Mouse (Mus musculus) adrenal gland, adult 2 months (tissue): ENCODE results near the gene Olfr64. TPM values are rescaled to one million over a fixed set of nuclear protein-coding genes. Genes with fewer than 3 reads are reported as not detected.

Source experiments
- polyA plus RNA-seq: library from polyadenylated mRNA; depleted of rRNA; stranded (reverse); fragments of >200 nt; gene quantifications from 2 replicates; pipeline ENCODE4 v1.2.3, GENCODE M21; 2012; rRNA removed
- total RNA-seq, 2 experiments: library from RNA; stranded (reverse); gene quantifications; 2 replicates each; pipeline ENCODE4 v1.2.3; 2021

Gene Olfr64
- total and polyA plus RNA-seq, 3 experiments: not detected

Other genes starting within 250 kb of the Olfr64 start
Only the 30 nearest of the 33 such genes appear.
- not detected for gene Olfr623, start 230.8 kb downstream of the Olfr64 start, total RNA-seq
- not detected in 2 replicates for gene Olfr623, start 230.8 kb downstream of the Olfr64 start, polyA plus RNA-seq
- gene Olfr624, start 223.3 kb downstream of the Olfr64 start, total RNA-seq: not detected
- not detected in 2 replicates for gene Olfr624, start 223.3 kb downstream of the Olfr64 start, polyA plus RNA-seq
- not detected for gene Olfr625-ps1, start 211.8 kb downstream of the Olfr64 start, total RNA-seq
- gene Olfr625-ps1, start 211.8 kb downstream of the Olfr64 start, polyA plus RNA-seq: not detected in 2 replicates
- not detected for gene Olfr243, start 179.8 kb downstream of the Olfr64 start, total RNA-seq
- not detected in 2 replicates for gene Olfr243, start 179.8 kb downstream of the Olfr64 start, polyA plus RNA-seq
- gene Olfr628, start 164.1 kb downstream of the Olfr64 start, total RNA-seq: not detected
- not detected in 2 replicates for gene Olfr628, start 164.1 kb downstream of the Olfr64 start, polyA plus RNA-seq
- not detected for gene Olfr629, start 149.5 kb downstream of the Olfr64 start, total RNA-seq
- gene Olfr629, start 149.5 kb downstream of the Olfr64 start, polyA plus RNA-seq: not detected in 2 replicates
- gene Olfr630, start 137.2 kb downstream of the Olfr64 start, total RNA-seq: not detected
- gene Olfr630, start 137.2 kb downstream of the Olfr64 start, polyA plus RNA-seq: not detected in 2 replicates
- gene Olfr69, start 122.9 kb downstream of the Olfr64 start, total RNA-seq: not detected
- not detected in 2 replicates for gene Olfr69, start 122.9 kb downstream of the Olfr64 start, polyA plus RNA-seq
- not detected for gene Olfr68, start 114.8 kb downstream of the Olfr64 start, total RNA-seq
- gene Olfr68, start 114.8 kb downstream of the Olfr64 start, polyA plus RNA-seq: not detected in 2 replicates
- gene Olfr67, start 102.7 kb downstream of the Olfr64 start, total RNA-seq: not detected
- gene Olfr67, start 102.7 kb downstream of the Olfr64 start, polyA plus RNA-seq: not detected in 2 replicates
- 100 to 1,000 TPM; 120 to 218 TPM for gene Hbb-bt, start 80.5 kb downstream of the Olfr64 start, total RNA-seq
- gene Hbb-bt, start 80.5 kb downstream of the Olfr64 start, polyA plus RNA-seq: 48.3 and 61.8 TPM in 2 replicates
- gene Hbb-bs, start 66.4 kb downstream of the Olfr64 start, total RNA-seq: 1,000 to 10,000 TPM; 1,531 to 2,097 TPM
- gene Hbb-bs, start 66.4 kb downstream of the Olfr64 start, polyA plus RNA-seq: 569 and 814 TPM in 2 replicates
- not detected for gene Hbb-bh2, start 54.0 kb downstream of the Olfr64 start, total RNA-seq
- gene Hbb-bh2, start 54.0 kb downstream of the Olfr64 start, polyA plus RNA-seq: not detected in 2 replicates
- not detected for gene Hbb-bh1, start 51.3 kb downstream of the Olfr64 start, total RNA-seq
- gene Hbb-bh1, start 51.3 kb downstream of the Olfr64 start, polyA plus RNA-seq: not detected in 2 replicates
- not detected for gene Hbb-y, start 41.3 kb downstream of the Olfr64 start, total RNA-seq
- gene Hbb-y, start 41.3 kb downstream of the Olfr64 start, polyA plus RNA-seq: not detected in 2 replicates
- gene Olfr66, start 8.2 kb downstream of the Olfr64 start, total RNA-seq: not detected
- not detected in 2 replicates for gene Olfr66, start 8.2 kb downstream of the Olfr64 start, polyA plus RNA-seq
- not detected for gene Olfr65, start 9.0 kb upstream of the Olfr64 start, total RNA-seq
- gene Olfr65, start 9.0 kb upstream of the Olfr64 start, polyA plus RNA-seq: not detected in 2 replicates
- gene Olfr631, start 34.3 kb upstream of the Olfr64 start, total RNA-seq: not detected
- not detected in 2 replicates for gene Olfr631, start 34.3 kb upstream of the Olfr64 start, polyA plus RNA-seq
- gene Olfr632, start 39.9 kb upstream of the Olfr64 start, total RNA-seq: not detected
- gene Olfr632, start 39.9 kb upstream of the Olfr64 start, polyA plus RNA-seq: not detected in 2 replicates
- gene Olfr633, start 50.0 kb upstream of the Olfr64 start, total RNA-seq: not detected
- not detected in 2 replicates for gene Olfr633, start 50.0 kb upstream of the Olfr64 start, polyA plus RNA-seq
- not detected for gene Olfr635, start 76.7 kb upstream of the Olfr64 start, total RNA-seq
- gene Olfr635, start 76.7 kb upstream of the Olfr64 start, polyA plus RNA-seq: not detected in 2 replicates
- gene Olfr638, start 104.3 kb upstream of the Olfr64 start, total RNA-seq: not detected
- not detected in 2 replicates for gene Olfr638, start 104.3 kb upstream of the Olfr64 start, polyA plus RNA-seq
- not detected for gene Olfr639, start 122.8 kb upstream of the Olfr64 start, total RNA-seq
- not detected in 2 replicates for gene Olfr639, start 122.8 kb upstream of the Olfr64 start, polyA plus RNA-seq
- not detected for gene Olfr640, start 131.1 kb upstream of the Olfr64 start, total RNA-seq
- gene Olfr640, start 131.1 kb upstream of the Olfr64 start, polyA plus RNA-seq: not detected in 2 replicates
- gene Olfr641, start 141.0 kb upstream of the Olfr64 start, total RNA-seq: not detected
- gene Olfr641, start 141.0 kb upstream of the Olfr64 start, polyA plus RNA-seq: not detected in 2 replicates
- not detected for gene Olfr642, start 158.2 kb upstream of the Olfr64 start, total RNA-seq
- not detected in 2 replicates for gene Olfr642, start 158.2 kb upstream of the Olfr64 start, polyA plus RNA-seq
- not detected for gene 4930516K23Rik, start 167.0 kb upstream of the Olfr64 start, total RNA-seq
- gene 4930516K23Rik, start 167.0 kb upstream of the Olfr64 start, polyA plus RNA-seq: not detected in 2 replicates
- not detected for gene Olfr644, start 177.4 kb upstream of the Olfr64 start, total RNA-seq
- not detected in 2 replicates for gene Olfr644, start 177.4 kb upstream of the Olfr64 start, polyA plus RNA-seq
- gene Olfr645, start 191.0 kb upstream of the Olfr64 start, total RNA-seq: not detected
- gene Olfr645, start 191.0 kb upstream of the Olfr64 start, polyA plus RNA-seq: not detected in 2 replicates
- not detected for gene Olfr646, start 210.4 kb upstream of the Olfr64 start, total RNA-seq
- not detected in 2 replicates for gene Olfr646, start 210.4 kb upstream of the Olfr64 start, polyA plus RNA-seq